Mouse (Mus musculus) neural tube, embryonic 14.5 days (tissue): ENCODE data around the gene Hbb-bh2. TPM values are rescaled to one million over a fixed set of nuclear protein-coding genes. Genes with fewer than 3 reads are reported as not detected.
"Not testable (repeated sequence)": the region's sequence is repeated elsewhere in the genome, so short reads cannot be mapped to it uniquely, and the experiment has no call there.

Experiments
- ATAC-seq: fragments of 200-750 bp; cut with Nextera tagmentation; 2 replicates; pipeline ENCODE4 v1.8.0; 2017; ENCODE audit warnings: low read depth, mild to moderate bottlenecking, moderate TSS enrichment, moderate library complexity
- H3K27ac ChIP-seq: fragments of 300-500 bp; sonication (generic); 2 replicates; pipeline ENCODE4 v1.5.1; 2014; ENCODE audit warnings: low read depth, mild to moderate bottlenecking, control low read depth, low read length, moderate library complexity, mixed read lengths
- H3K27me3 ChIP-seq: fragments of 300-500 bp; sonication (generic); 2 replicates; pipeline ENCODE4 v1.6.1; 2014; ENCODE audit warnings: low read length; ENCODE audit not compliant: control insufficient read depth, insufficient read depth
- H3K36me3 ChIP-seq: fragments of 300-500 bp; sonication (generic); 2 replicates; pipeline ENCODE4 v1.6.1; 2014; ENCODE audit warnings: low read length, mixed read lengths; ENCODE audit not compliant: control insufficient read depth, insufficient read depth
- H3K4me1 ChIP-seq: fragments of 300-500 bp; sonication (generic); 2 replicates; pipeline ENCODE4 v1.6.1; 2014; ENCODE audit warnings: low read length; ENCODE audit not compliant: control insufficient read depth, insufficient read depth
- H3K4me2 ChIP-seq: fragments of 300-500 bp; sonication (generic); 2 replicates; pipeline ENCODE4 v1.6.1; 2014; ENCODE audit warnings: mild to moderate bottlenecking, low read depth, low read length, control low read depth
- H3K4me3 ChIP-seq: fragments of 300-500 bp; sonication (generic); 2 replicates; pipeline ENCODE4 v1.5.1; 2014; ENCODE audit warnings: low read depth, low read length, control low read depth, mixed read lengths
- H3K9ac ChIP-seq: fragments of 300-500 bp; sonication (generic); replicated peaks from 2 replicates; pipeline ENCODE4 v1.6.1; 2014; ENCODE audit warnings: low read depth, mild to moderate bottlenecking, control low read depth, low read length, mixed read lengths
- H3K9me3 ChIP-seq: fragments of 300-500 bp; sonication (generic); 2 replicates; pipeline ENCODE4 v1.6.1; 2016; ENCODE audit warnings: low read length; ENCODE audit not compliant: control insufficient read depth
- WGBS: fragments of 180-500 bp; shearing (Covaris S2); extraction: QIAGEN DNeasy Blood & Tissue Kit; methylation state at CpG from one replicate; pipeline ENCODE4 v1.1.7; 2014; 5-methylcytosine and 5-hydroxymethylcytosine counted together
- polyA plus RNA-seq: library from polyadenylated mRNA; unstranded; fragments of >200 nt; fragmentation: Nextera tagmentation; extraction: Ambion mirVana; gene quantifications from 2 replicates; pipeline ENCODE4 v1.2.1, GENCODE M21; 2014

Hbb-bh2 gene
- polyA plus RNA-seq, 1 experiment from 2014 or later = not detected

DNA sequence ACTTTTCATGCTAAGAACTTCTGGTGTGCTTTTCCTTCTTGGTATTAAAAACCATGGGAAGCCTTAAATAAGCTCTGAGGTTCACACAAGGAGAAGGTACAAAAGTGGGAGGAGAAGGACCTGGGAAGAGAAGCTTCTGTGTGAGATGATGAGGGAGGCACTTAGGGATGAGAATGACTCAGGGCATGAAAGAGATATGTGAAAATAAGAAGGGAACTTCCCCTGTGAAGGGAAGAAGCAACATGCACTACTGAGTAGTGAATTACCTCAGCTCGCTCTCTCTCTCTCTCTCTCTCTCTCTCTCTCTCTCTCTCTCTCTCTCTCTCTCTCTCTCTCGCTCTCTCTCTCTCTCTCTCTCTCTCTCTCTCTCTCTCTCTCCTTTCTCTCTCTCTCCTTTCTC lies 25.2 kb downstream of the Hbb-bh2 start:
- not testable (repeated sequence) for H3K9me3 ChIP-seq, H3K4me1 ChIP-seq, H3K36me3 ChIP-seq, H3K9ac ChIP-seq, H3K27ac ChIP-seq, H3K4me3 ChIP-seq, H3K4me2 ChIP-seq, ATAC-seq, H3K27me3 ChIP-seq
- 92% methylated on average over 1 of the region's 2 CpGs for WGBS

DNA sequence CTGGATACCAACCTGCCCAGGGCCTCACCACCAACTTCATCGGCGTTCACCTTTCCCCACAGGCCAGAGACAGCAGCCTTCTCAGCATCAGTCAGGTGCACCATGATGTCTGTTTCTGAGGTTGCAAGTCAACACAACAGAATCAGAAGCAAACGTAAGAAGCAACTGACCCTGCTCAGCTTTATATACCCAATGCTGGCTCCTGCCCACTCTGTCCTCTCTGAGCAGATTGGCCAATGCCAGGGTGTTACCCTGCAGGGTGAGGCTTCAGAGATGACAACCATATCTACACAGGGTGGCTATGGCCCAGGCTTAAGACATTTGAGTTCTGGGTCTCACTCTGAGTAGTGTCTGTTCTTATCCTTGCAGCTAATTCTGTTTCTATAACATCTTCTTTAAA lies 26.6 kb downstream of the Hbb-bh2 start, which contains the start of gene Hbb-bt:
Gene Hbb-bt (minus strand): TSS at position 231 of the 400 bp plus-strand sequence.
- WGBS = 88% methylated on average over 3 of the region's 3 CpGs
- no peak within 1 kb of the TSS for H3K27ac ChIP-seq
- H3K4me2 ChIP-seq = no peak within 1 kb of the TSS
- no peaks in the 10 kb centered on the region for H3K27me3 ChIP-seq
- H3K9ac ChIP-seq = no peak within 1 kb of the TSS
- H3K4me1 ChIP-seq = no peaks in the 10 kb centered on the region
- no peaks in the 10 kb centered on the region for H3K36me3 ChIP-seq
- no peaks in the 10 kb centered on the region for H3K9me3 ChIP-seq
- no peak within 1 kb of the TSS for H3K4me3 ChIP-seq
- no peak for ATAC-seq

DNA sequence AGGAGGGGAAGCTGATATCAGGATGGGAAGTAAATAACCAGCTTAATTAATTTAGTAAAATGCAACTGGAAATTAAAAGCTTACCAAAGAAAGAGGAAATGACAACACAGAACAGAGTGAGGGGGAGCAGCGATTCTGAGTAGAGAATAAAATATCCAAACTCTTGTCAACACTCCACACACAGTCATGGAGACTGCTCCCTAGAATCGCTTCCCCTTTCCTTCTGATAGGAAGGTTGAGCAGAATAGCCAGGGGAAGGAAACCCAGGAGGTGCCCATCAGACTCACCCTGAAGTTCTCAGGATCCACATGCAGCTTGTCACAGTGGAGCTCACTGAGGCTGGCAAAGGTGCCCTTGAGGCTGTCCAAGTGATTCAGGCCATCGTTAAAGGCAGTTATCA lies 27.2 kb downstream of the Hbb-bh2 start:
- no CpG with 5 or more reads among the region's 3 CpGs for WGBS
- not testable (repeated sequence) for H3K4me2 ChIP-seq, H3K9ac ChIP-seq, H3K27me3 ChIP-seq, H3K9me3 ChIP-seq, ATAC-seq, H3K36me3 ChIP-seq, H3K4me3 ChIP-seq, H3K4me1 ChIP-seq, H3K27ac ChIP-seq

DNA sequence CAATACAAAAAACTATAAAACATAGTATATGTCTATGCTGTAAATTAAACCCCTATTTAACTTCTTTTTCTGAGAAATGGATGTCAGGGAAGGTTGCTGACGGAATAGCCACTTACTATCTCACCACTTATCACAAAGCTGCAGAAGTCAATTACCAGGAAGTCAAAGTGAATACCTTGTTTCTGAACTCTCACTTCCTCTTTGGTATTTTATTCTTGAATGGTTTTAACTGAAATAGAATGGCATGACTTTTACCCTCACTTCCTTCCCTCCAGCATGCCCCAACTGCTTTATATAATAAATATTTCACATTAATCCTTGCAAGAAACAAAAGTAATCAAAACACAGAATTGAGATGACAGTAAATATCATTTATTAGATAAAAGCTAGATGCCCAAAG lies 28.1 kb downstream of the Hbb-bh2 start:
- H3K4me3 ChIP-seq = no peak overlapping the region
- H3K4me2 ChIP-seq = no peak overlapping the region
- H3K4me1 ChIP-seq = no peaks in the 10 kb centered on the region
- no peak overlapping the region for H3K27ac ChIP-seq
- H3K27me3 ChIP-seq = no peaks in the 10 kb centered on the region
- H3K9me3 ChIP-seq = no peaks in the 10 kb centered on the region
- 68% methylated on average over 1 of the region's 1 CpGs for WGBS
- no peaks in the 10 kb centered on the region for H3K36me3 ChIP-seq
- H3K9ac ChIP-seq = no peak overlapping the region
- ATAC-seq = no peak

DNA sequence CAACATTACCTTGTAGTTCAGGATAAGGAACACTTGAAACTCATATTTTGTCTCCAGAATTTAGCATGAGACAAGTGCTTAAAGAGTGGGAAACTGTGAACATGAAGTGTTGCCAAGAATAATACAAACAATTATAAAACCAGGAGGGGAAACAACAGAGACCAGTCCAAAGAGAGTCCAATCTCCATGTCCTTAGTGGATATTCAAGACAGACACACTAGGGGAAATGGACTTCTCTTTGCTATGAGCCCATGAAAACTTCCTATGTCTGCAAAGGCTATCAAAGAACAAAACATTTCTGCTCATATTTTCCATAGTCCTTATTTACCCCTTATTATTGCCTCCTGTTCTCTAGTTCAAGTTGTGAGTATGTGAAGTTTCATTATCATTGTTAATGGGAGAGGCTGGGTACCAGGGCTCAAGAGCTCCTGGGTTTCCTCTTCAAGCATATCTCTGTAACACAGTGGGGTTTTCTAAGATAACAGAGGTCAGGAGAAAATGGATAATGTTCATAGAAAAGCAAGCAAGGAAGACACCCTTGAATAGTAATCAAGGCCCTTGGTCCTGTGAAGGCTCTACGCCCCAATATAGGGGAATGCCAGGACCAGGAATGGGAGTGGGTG lies 29.0 kb downstream of the Hbb-bh2 start:
- ATAC-seq = no peak
- Histone ChIP-seq H3K4me3 (no peak overlapping the region), H3K4me1 (no peaks in the 10 kb centered on the region), H3K27ac (no peak overlapping the region), H3K36me3 (no peaks in the 10 kb centered on the region), H3K9me3 (no peaks in the 10 kb centered on the region), H3K9ac (no peak overlapping the region), H3K27me3 (no peaks in the 10 kb centered on the region), H3K4me2 (no peak overlapping the region)
- WGBS = 100% methylated on average over 1 of the region's 1 CpGs

DNA sequence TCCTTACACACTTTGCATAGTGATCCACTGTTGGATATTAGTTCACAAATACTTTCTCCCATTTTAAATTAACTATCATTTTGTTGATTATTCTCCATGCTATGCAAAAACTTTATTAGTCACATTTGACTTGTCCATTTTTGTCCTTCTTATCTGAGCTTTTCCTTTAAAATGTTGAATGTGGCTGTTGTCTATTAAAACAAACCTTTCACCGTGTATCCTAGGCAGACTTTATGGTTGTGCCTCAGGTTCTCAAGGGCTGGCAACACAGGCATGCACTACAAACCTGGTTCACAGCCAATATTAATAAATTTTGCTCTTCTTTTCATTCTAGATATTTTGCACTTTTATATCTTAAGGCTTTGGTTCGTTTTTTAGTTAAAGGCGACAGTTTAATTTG lies 29.6 kb downstream of the Hbb-bh2 start:
- ATAC-seq = no peak
- H3K4me1 ChIP-seq = no peaks in the 10 kb centered on the region
- no peak overlapping the region for H3K27ac ChIP-seq
- no peaks in the 10 kb centered on the region for H3K9me3 ChIP-seq
- H3K27me3 ChIP-seq = no peaks in the 10 kb centered on the region
- H3K9ac ChIP-seq = no peak overlapping the region
- no peak overlapping the region for H3K4me2 ChIP-seq
- no peaks in the 10 kb centered on the region for H3K36me3 ChIP-seq
- 80% methylated on average over 3 of the region's 3 CpGs for WGBS
- no peak overlapping the region for H3K4me3 ChIP-seq

DNA sequence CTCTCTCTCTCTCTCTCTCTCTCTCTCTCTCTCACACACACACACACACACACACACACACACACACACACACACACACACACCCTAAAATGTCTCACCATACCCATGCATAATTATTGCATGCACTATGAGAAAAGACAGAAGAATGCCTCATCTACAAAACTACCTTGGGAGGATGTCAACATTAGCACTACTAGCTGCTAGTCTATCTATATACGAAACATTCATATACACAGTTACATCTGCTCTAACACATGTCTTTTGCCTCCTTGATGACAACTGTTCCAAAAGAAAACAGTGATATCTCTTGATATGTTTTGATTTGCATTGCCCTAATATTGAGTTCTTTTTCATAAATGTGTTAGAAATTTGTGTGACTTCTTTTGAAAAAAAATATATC lies 30.0 kb downstream of the Hbb-bh2 start:
- Histone ChIP-seq H3K9me3 (no peaks in the 10 kb centered on the region), H3K36me3 (no peaks in the 10 kb centered on the region), H3K9ac (no peak overlapping the region), H3K4me2 (no peak overlapping the region), H3K27ac (no peak overlapping the region), H3K27me3 (no peaks in the 10 kb centered on the region), H3K4me3 (no peak overlapping the region), H3K4me1 (no peaks in the 10 kb centered on the region)
- ATAC-seq = no peak
- WGBS = 86% methylated on average over 1 of the region's 1 CpGs

DNA sequence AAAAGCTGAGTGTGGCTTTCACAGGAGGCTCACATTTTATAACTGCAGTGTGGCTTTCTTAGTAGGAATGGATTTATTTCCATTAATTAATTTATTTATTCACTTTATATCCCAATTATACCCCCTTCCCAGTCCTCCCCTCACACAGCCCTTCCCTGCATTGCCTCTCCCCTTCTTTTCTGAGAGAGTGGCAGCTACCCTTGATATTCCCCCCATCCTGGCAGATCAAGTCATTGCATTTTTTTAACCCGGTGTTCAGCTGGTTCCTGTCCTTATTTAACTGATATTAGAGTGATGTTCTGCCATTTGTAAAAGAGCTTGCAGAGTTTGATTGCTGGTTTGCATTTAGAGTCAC lies 30.5 kb downstream of the Hbb-bh2 start:
- no peak for ATAC-seq
- Histone ChIP-seq H3K4me3 (no peak overlapping the region), H3K9me3 (no peaks in the 10 kb centered on the region), H3K4me2 (no peak overlapping the region), H3K9ac (no peak overlapping the region), H3K4me1 (no peaks in the 10 kb centered on the region), H3K27me3 (no peaks in the 10 kb centered on the region), H3K36me3 (no peaks in the 10 kb centered on the region), H3K27ac (no peak overlapping the region)
- WGBS = 90% methylated on average over 1 of the region's 1 CpGs

DNA sequence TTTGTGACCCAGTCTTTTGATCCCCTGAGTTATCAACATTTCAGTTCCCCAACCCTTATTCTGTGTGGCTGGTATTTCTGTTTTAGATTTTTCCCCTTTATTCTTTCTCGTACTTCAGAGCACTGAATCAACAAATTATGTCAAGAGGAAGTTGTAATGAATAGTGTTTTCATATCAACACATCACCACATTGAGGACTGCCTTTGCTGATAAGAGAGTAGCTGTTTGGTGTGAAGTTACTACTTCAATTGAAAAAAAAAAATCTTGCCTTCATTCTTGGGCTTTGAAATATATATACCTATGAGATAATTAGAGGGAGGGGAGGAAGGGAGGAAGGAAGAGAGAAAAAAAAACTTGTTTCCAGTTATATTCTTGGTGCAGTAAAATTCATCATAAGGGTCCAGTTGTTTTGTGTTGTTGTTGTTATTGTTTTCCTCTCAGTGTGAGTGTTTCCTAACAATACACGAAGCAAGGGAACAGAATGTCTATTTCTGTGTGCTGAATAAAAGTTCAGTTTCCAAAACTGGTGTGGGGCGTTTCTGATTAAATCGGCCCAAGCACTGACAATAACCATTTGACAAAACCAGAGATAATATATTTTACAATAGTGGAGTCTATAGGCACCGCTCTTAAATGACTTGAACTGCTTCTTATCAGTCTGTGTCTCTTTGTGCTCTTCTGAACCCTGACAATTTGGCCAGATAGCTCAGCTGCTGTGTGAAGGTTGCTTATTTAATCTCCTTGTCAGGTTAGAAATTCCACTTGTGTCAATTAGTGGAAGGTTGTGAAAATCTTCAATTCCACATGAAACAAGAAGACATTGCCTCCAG lies 31.1 kb downstream of the Hbb-bh2 start:
- H3K9ac ChIP-seq = no peak overlapping the region
- H3K27ac ChIP-seq = no peak overlapping the region
- 76% methylated on average over 5 of the region's 5 CpGs for WGBS
- H3K4me2 ChIP-seq = no peak overlapping the region
- no peak overlapping the region for H3K4me3 ChIP-seq
- H3K27me3 ChIP-seq = no peaks in the 10 kb centered on the region
- no peaks in the 10 kb centered on the region for H3K36me3 ChIP-seq
- ATAC-seq = no peak
- no peaks in the 10 kb centered on the region for H3K9me3 ChIP-seq
- no peaks in the 10 kb centered on the region for H3K4me1 ChIP-seq
